Mouse (Mus musculus): ENCODE measurements around the gene Tmem88.

The Tmem88 gene

GRCm38 (mm10) chr11:69398059-69398458, at the start of gene Tmem88:
TSS of gene Tmem88 (minus strand) at chr11:69398234.
- DNase-seq (ENCODE audit: low spot score in 2 of 2): peak in 1 of 2 experiments; percentile 22

GRCm38 (mm10) chr11:69447299-69447698, 49.3 kb upstream of the Tmem88 start:
- no peak for DNase-seq (ENCODE audit: low spot score in 2 of 2)

GRCm38 (mm10) chr11:69443328-69443727, 45.3 kb upstream of the Tmem88 start:
- no peak for DNase-seq (ENCODE audit: low spot score in 2 of 2)

GRCm38 (mm10) chr11:69437291-69437690, 39.3 kb upstream of the Tmem88 start:
- no peak for DNase-seq (ENCODE audit: low spot score in 2 of 2)

GRCm38 (mm10) chr11:69433189-69433588, 35.2 kb upstream of the Tmem88 start:
- DNase-seq (ENCODE audit: low spot score in 2 of 2): no peak

- DNase-seq (ENCODE audit: low spot score in 2 of 2): no peak
Observed at GRCm38 (mm10) chr11:69432640-69432982, 34.6 kb upstream of the Tmem88 start.

- peak in 1 of 2 experiments; percentile 73 for DNase-seq (ENCODE audit: low spot score in 2 of 2)
Observed at GRCm38 (mm10) chr11:69431829-69432639, 34.0 kb upstream of the Tmem88 start.

GRCm38 (mm10) chr11:69430631-69431030, 32.6 kb upstream of the Tmem88 start:
- no peak for DNase-seq (ENCODE audit: low spot score in 2 of 2)

- no peak for DNase-seq (ENCODE audit: low spot score in 2 of 2)
Observed at GRCm38 (mm10) chr11:69429313-69429712, 31.3 kb upstream of the Tmem88 start.

- DNase-seq (ENCODE audit: low spot score in 2 of 2): no peak
Observed at GRCm38 (mm10) chr11:69428751-69429150, 30.7 kb upstream of the Tmem88 start.

- no peak for DNase-seq (ENCODE audit: low spot score in 2 of 2)
Observed at GRCm38 (mm10) chr11:69426246-69426645, 28.2 kb upstream of the Tmem88 start.

- no peak for DNase-seq (ENCODE audit: low spot score in 2 of 2)
Observed at GRCm38 (mm10) chr11:69423885-69424284, 25.9 kb upstream of the Tmem88 start.

- no peak for DNase-seq (ENCODE audit: low spot score in 2 of 2)
Observed at GRCm38 (mm10) chr11:69422842-69423241, 24.8 kb upstream of the Tmem88 start.

- DNase-seq (ENCODE audit: low spot score in 2 of 2): no peak
Observed at GRCm38 (mm10) chr11:69421131-69421977, 23.3 kb upstream of the Tmem88 start.

- DNase-seq (ENCODE audit: low spot score in 2 of 2): no peak
Observed at GRCm38 (mm10) chr11:69420554-69421000, 22.5 kb upstream of the Tmem88 start.

- no peak for DNase-seq (ENCODE audit: low spot score in 2 of 2)
Observed at GRCm38 (mm10) chr11:69419813-69420553, 21.9 kb upstream of the Tmem88 start.

- peak in 1 of 2 experiments; percentile 46 for DNase-seq (ENCODE audit: low spot score in 2 of 2)
Observed at GRCm38 (mm10) chr11:69419443-69419812, 21.4 kb upstream of the Tmem88 start.

GRCm38 (mm10) chr11:69418481-69419442, 20.7 kb upstream of the Tmem88 start:
- DNase-seq (ENCODE audit: low spot score in 2 of 2): peak; percentile 70 to 89

- DNase-seq (ENCODE audit: low spot score in 2 of 2): peak; percentile 84 to 96
Observed at GRCm38 (mm10) chr11:69417449-69418384, 19.7 kb upstream of the Tmem88 start.

Data from cerebellum, postnatal 4 days (tissue).